Mouse (Mus musculus) stomach, postnatal 0 days (tissue): ENCODE data around the gene Sp4.

Experiments used
- CTCF ChIP-seq: IDR thresholded peaks from 2 replicates; pipeline ENCODE4 v1.5.1; 2016; ENCODE audit warnings: antibody characterized with exemption, low read depth, mild to moderate bottlenecking, moderate library complexity
- EP300 ChIP-seq: optimal IDR thresholded peaks from 2 replicates; pipeline ENCODE3; 2016; ENCODE audit warnings: antibody characterized with exemption

DNA sequence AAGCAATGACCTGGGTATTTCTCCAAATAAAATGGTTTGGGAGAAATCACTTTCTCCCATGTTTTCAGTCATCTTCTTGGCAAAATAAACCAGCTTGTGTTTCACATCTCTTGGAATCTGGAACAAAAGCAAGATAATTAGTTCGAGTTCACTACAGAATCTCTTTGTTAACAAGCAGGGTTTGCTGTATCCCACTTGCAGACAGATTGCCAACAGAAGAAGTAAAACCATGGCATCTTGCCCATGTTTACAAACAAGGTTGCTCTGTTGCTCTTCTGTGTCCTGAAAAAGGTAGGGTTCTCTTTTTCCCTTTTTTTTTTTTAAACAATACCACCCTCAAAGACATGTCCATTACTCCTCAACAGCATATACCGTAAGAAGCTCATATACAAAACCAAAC, 104.7 kb downstream of the Sp4 start:
- no peak for TF ChIP-seq CTCF
- no peak for TF ChIP-seq EP300
